Mouse (Mus musculus) left cerebral cortex, postnatal 10 days (tissue): Measurements from ENCODE around the gene Mgea5. TPM values are rescaled to one million over a fixed set of nuclear protein-coding genes. Genes with fewer than 3 reads are reported as not detected.
A peak's percentile ranks its signal among the peaks of the same experiment; 100 is the strongest.

Experiments
- DNase-seq, 2 experiments: peaks; one replicate each; pipeline ENCODE4 v3.0.0; 2021 to 2022; ENCODE audit warnings: low spot score in 2 of 2, mixed read lengths in 1 of 2; ENCODE audit errors: extremely low spot score in 1 of 2
- intact Hi-C: fragments of 180-260 bp; cut with DNase I; formaldehyde crosslinking; loops from one replicate; pipeline ENCODE4 v1.15.1; 2025
- total RNA-seq, 2 experiments: library from RNA; stranded (reverse); gene quantifications; 2 replicates each; pipeline ENCODE4 v1.2.3; 2021

Gene Mgea5
- total RNA-seq, 2 experiments from 2014 or later: 146 to 152 TPM

- DNase-seq: no peak
- intact Hi-C loops: no loop called here
Measured at GRCm38 (mm10) chr19:45738521-45738920, 45.1 kb downstream of the Mgea5 start.

GRCm38 (mm10) chr19:45737846-45738484, 45.7 kb downstream of the Mgea5 start:
- intact Hi-C loops: no loop called here
- DNase-seq: no peak

- peak in 1 of 2 experiments; percentile 28 for DNase-seq
- intact Hi-C loops: no loop called here
Measured at GRCm38 (mm10) chr19:45737208-45737845, 46.3 kb downstream of the Mgea5 start.

- intact Hi-C loops: no loop called here
- peak in 1 of 2 experiments; percentile 60 for DNase-seq
Measured at GRCm38 (mm10) chr19:45736855-45737207, 46.8 kb downstream of the Mgea5 start.

- no peak for DNase-seq
- intact Hi-C loops: no loop called here
Measured at GRCm38 (mm10) chr19:45736241-45736640, 47.4 kb downstream of the Mgea5 start.

- intact Hi-C loops: no loop called here
- DNase-seq: no peak
Measured at GRCm38 (mm10) chr19:45734762-45735161, 48.9 kb downstream of the Mgea5 start.

- DNase-seq: no peak
- intact Hi-C loops: no loop called here
Measured at GRCm38 (mm10) chr19:45734191-45734590, 49.4 kb downstream of the Mgea5 start.

GRCm38 (mm10) chr19:45733564-45733963, 50.1 kb downstream of the Mgea5 start:
- intact Hi-C loops: no loop called here
- DNase-seq: no peak

- no peak for DNase-seq
- intact Hi-C loops: no loop called here
Measured at GRCm38 (mm10) chr19:45731658-45732057, 52.0 kb downstream of the Mgea5 start.

GRCm38 (mm10) chr19:45730042-45730441, 53.6 kb downstream of the Mgea5 start:
- intact Hi-C loops: no loop called here

GRCm38 (mm10) chr19:45727231-45727630, 56.4 kb downstream of the Mgea5 start:
- intact Hi-C loops: no loop called here
- DNase-seq: no peak

More at GRCm38 (mm10) chr19:45730042-45730441, 53.6 kb downstream of the Mgea5 start:
- no peak for DNase-seq

- intact Hi-C loops: no loop called here
Measured at GRCm38 (mm10) chr19:45725677-45726277, 57.9 kb downstream of the Mgea5 start.

GRCm38 (mm10) chr19:45722188-45722587, 61.4 kb downstream of the Mgea5 start:
- DNase-seq: no peak
- intact Hi-C loops: no loop called here

More at GRCm38 (mm10) chr19:45725677-45726277, 57.9 kb downstream of the Mgea5 start:
- no peak for DNase-seq

- intact Hi-C loops: no loop called here
- peak in 1 of 2 experiments; percentile 20 for DNase-seq
Measured at GRCm38 (mm10) chr19:45718286-45718685, 65.4 kb downstream of the Mgea5 start.

- intact Hi-C loops: no loop called here
- DNase-seq: peak; percentile 33 to 66
Measured at GRCm38 (mm10) chr19:45717493-45718220, 66.0 kb downstream of the Mgea5 start.

GRCm38 (mm10) chr19:45708704-45709103, 74.9 kb downstream of the Mgea5 start:
- DNase-seq: no peak
- intact Hi-C loops: no loop called here
